Mouse (Mus musculus): ENCODE measurements at regions not wholly inside any gene's neighbourhood (a gene's known extent, or its start where the extent isn't known, plus 50 kb on each side); places are given as distances from the start of the nearest gene placed in this dataset. TPM values are rescaled to one million over a fixed set of nuclear protein-coding genes. Genes with fewer than 3 reads are reported as not detected.

GRCm38 (mm10) chr10:109160730-109161129 lies 149.9 kb upstream of the Syt1 start:
- DNase-seq = no peak

DNA sequence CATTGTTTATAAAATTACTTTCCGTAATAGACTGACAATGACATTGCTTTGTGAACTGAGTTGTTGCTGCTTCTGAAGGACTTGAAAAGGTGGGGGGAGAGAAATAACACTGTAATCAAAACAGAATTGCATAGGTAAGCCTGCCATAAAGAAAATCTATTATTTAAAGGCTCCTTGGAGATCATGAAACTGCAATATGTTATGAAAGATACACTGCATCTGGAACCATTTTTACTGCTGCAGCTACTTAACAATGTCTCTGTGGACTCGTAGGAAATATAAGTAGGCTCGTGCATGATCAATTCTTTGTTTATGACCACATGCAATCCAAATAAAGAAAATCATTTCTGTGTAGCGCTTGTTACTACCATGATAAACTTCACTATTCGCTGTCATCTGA lies 145.0 kb upstream of the Syt1 start:
- no peak for DNase-seq

GRCm38 (mm10) chr10:109140421-109140938 lies 129.7 kb upstream of the Syt1 start:
- no peak for DNase-seq

DNA sequence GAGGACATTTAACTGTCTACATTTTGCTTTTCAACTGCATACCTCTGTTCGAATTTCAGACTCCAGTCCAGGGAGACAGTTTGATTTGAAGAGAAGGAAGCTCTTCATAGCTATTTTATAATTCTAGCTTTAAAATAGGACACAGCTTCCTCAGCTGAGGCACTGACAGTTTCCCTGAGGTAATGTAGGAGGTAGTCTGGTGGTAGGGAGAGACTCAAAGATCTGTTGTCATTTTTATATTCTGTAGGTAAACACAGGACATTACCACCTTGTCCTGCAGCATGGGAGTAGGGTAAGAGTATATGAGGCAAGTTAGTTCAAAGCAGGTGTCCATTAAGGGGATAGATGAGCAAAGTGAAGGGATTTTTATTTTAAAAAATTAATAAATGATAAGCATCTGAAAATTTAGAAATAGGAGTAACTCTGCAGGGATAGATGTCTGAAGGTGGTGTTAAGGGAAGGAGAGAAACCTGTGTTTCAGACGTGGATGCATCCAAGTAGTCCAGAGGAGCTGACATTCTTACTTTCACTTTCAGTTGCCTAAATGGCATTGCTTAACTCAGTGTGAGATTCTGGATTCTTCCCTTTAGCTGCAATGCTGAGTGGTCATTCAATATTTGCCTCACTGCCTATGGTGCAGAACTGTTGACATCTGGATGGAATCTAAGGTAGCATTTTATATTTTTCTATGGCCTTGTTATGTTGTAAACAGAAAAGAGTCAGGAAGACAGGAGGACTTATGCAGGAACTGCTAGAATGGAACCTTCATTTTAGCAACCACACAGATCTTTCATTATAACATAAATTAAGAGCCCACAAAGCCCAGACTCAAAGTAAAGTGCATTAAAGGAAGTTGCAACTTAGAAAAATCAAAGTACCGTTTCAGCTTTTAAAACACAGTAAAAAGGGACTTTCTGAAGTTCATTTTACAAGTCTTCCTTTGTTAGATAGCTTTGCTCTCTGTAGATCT lies 126.3 kb upstream of the Syt1 start:
- peak in 1 of 2 experiments; percentile 1 for DNase-seq

GRCm38 (mm10) chr10:109134521-109134920 lies 123.7 kb upstream of the Syt1 start:
- DNase-seq = no peak

GRCm38 (mm10) chr10:109132091-109132573 lies 121.3 kb upstream of the Syt1 start:
- no peak for DNase-seq

- DNase-seq = no peak
Measured at GRCm38 (mm10) chr10:109129552-109130110, 118.8 kb upstream of the Syt1 start.

DNA sequence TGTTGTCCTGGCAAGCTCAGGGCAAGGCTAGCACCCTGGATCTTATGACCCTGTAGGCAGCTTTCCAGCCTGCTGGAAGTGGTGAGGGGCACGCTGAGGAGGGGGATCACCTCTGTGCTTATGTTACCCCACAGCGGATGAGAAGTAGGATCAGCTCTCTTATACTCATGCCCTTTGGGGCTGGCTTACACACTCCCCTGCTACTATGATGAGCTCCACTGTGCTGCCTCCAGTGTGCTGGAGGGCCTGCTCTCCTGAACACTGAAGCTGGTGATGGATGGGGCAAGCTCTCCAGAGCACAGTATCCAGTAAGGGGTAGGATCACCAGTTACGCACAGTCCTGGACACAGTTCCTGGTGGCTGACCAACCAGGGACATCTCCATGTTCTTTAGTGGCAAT lies 118.3 kb upstream of the Syt1 start:
- DNase-seq = no peak

- no peak for DNase-seq
Measured at GRCm38 (mm10) chr10:109126699-109127098, 115.9 kb upstream of the Syt1 start.

DNA sequence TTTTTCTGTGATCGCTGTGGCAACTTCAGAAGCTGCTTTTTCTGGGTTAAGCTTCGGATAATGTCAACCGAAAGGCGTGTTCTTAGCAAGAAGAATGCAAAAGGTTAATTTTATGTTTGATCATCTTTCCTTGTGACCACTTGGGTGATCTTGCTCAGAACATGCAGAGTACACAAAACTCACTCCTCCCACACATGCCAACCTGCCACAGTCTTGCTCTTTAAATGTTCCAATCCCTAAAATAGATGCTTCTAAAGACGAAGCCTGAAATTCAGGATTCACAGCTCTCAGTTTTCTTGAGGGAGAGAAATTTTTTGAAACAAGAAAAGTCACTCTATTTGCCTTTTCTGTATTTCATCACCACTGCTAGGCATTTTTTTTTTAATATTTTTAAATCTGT lies 106.4 kb upstream of the Syt1 start:
- no peak for DNase-seq

DNA sequence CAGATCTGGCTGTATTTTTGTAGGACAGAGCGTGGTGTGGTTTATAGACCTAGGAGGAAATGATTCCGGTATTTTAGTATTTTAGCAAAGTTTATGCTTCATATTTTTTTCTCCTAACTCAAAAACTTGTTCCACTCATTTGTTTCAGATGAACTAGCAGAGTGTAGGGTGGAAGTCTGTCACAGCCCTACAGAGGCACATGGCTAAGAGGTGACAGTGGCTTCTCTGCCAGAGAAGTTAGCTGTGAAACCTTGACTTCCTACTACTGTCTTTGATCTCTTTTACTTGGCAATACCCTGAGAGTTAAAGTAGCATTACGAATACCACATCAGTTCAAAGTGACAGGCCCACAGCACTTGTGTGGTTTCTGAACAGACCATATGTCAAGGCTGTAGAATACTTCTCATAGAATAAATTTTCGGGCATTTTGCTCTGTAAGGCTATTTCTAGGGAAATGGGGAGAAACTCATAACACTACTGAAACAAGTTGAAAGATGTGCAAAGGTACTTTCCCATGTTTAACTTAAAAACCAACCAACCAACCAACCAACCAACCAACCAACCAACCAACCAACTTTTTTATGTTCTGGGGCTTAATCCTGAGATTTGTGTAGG lies 104.3 kb upstream of the Syt1 start:
- no peak for DNase-seq

DNA sequence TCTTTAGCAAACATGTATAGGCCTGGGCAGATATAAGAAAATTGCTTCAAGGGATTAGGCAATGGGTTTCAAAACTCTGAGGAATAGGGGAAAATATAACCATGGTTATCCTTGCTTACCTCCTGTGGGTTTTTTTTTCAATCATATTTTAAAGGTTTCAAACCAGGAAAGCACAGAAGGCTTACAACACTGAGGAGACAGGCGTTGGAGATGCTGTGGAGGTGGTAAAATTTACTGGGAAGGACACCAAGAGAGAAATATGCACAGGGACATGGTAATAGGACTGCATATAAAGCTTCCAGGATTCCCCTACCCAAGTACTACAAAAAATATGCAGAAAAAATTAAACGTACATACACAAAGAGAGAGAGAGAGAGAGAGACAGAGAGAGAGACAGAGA lies 95.0 kb upstream of the Syt1 start:
- DNase-seq = no peak

GRCm38 (mm10) chr10:109092219-109092618 lies 81.4 kb upstream of the Syt1 start:
- DNase-seq = no peak

- no peak for DNase-seq
Measured at GRCm38 (mm10) chr10:109079773-109080172, 69.0 kb upstream of the Syt1 start.

DNA sequence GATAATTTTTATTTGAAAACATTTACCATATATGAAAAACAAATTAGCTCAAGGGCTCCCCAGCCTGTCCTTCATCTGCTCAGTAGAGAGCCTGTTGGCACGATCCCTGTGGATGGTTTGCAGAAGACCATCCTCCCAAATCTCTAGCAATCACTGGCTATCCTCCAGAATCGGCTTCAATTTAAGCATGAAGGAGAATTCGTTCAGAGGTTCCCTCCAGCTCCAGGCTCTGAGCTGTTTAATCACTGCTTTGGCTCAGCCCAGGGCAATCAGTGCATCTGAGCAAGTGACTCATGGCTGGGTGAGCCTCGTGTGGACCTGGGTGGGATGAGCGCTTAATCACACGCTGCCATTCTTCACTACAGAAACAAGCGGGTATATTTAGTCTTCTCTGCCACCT lies 63.4 kb upstream of the Syt1 start:
- no peak for DNase-seq

Small RNA genes lying in the stretch of these regions (microRNA-seq; reads per million reads assigned to microRNA genes)
- gene Gm44495 = not detected
